Mouse (Mus musculus): ENCODE results near the gene Cln3.

Gene Cln3

DNA sequence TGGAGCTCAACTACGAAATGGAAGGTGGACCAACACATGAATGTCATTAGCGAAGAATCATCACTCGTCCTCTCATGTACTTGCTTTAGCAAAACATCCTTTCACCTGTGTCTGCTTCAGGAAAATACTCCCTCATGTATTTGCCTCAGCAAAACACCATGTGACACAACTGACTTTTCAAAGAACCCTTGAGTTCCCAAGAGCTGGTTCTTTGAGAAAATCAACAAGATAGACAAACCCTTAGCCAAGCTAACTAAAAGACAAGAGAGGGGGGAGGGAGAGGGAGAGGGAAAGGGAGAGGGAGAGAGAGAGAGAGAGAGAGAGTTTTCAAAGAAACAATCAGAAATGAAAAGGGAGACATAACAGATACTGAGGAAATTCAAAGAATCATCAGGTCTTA, 62.3 kb downstream of the Cln3 start:
- DNase-seq (ENCODE audit: low read depth, low spot score): no peak
